Mouse (Mus musculus) cerebellum, postnatal 14 days (tissue): ENCODE measurements around the gene Tmem136.

Source experiments
- DNase-seq, 2 experiments: peaks; one replicate each; pipeline ENCODE4 v3.0.0; 2021; ENCODE audit warnings: mixed read lengths in 2 of 2

The Tmem136 gene

DNA sequence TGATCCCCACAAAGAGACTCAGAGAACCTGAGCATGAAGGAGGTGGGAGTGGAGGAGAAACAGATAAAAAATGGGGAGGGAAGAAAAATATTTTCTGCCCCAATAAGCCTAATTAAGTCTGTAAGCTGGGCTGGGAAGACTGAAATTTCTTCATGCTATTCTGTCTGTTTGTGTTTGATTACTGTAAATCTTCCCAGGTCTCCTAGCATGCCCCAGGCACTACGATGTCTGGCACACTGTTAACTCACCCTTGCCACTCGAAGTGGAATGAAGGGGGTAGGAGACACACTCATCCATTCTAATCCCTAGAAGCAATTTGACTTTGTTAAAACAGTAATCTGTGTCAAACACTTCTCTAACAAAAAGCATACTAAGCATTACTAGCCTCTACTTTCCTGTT lies 44.6 kb downstream of the Tmem136 start:
- DNase-seq, result no peak

DNA sequence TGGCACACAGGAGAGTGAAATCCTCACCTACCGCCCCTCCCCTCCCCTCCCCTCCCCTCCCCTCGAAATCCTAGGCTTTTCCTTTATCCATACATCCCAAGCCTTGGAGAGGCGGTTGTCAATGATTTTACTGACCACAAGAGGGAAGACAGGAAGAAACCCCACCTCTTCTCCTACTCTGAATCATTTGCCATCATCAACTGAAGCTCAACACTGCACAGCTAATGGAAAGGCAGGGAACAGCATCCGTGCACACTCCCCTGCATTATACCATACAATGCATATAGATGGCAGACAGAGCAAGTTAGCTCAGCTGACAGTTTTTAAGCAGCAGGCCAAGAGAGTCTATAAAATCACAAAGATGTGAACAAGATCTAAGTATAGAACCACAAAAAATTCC lies 45.2 kb downstream of the Tmem136 start:
- no peak for DNase-seq

DNA sequence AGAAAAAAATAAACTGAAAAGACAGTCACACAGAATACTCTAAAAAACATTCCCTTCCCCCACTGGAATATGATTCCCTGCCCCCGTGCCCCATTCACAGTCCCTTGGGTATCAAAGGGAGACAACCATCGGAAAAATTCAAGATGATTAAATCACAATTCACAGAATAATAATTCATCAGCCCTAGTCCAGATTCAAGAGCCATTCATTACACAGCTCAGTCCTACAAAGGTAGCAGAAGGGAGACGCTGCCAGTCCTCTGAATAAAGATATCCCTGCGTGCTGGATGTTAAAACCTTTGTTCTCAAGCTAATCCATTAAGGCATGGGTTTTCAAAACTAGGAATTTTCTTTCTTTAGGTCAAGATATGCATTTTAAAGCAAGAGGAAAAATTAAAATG lies 45.8 kb downstream of the Tmem136 start:
- no peak for DNase-seq

DNA sequence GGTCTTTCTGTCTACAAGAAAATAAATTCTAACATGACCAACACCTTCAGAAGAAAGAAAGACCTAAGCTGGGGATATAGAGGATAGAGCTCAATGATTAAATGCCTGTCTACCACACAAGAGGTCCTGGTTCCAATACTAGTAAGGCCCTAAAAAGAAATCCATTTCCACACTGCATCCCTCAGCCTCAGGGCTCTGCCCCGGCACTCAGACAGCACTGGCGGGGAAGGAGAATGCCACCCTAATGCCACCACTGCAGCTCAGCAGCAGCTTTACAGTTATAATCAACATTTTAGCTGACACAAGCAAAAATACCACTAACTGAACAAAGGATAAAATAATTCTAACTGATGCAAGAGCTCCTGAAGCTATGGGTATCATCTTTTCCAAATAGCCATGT lies 46.2 kb downstream of the Tmem136 start:
- no peak for DNase-seq

DNA sequence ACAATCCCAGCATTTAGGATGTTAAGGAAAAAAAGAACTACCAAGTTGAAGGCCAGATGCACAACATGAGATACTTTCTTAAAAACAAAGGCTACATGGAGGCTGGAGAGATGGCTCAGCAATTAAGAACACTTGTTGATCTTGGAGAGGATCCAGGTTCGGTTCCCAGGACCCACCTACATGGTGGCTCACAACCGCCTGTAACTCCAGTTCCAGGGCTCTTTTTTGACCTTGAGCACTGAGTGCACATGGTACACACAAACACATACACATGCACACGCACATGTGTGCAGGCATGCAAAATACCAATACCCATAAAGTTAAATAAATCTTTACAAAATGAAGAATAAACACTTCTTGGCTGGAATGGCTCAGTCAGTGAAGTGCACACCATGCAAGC lies 48.5 kb downstream of the Tmem136 start:
- DNase-seq, result no peak

DNA sequence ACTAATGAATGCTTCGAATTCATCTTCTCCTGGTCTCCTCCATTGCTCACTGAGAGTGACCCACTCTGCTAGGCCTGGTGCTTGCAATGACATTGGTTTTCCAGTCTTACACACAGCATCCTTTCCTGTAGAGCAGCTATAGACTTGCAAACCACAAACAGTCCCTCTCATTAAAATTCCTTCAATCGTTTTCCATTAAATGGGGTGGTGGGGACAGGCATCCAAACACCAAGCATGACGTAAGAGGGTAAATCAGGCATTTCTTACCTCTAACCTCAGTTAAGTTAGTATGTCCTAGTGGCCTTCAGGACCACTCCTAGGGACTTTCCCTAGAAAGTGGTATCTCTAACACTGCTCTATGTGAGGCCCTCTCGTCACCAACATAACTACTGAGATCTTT lies 51.1 kb downstream of the Tmem136 start:
- DNase-seq, result no peak

DNA sequence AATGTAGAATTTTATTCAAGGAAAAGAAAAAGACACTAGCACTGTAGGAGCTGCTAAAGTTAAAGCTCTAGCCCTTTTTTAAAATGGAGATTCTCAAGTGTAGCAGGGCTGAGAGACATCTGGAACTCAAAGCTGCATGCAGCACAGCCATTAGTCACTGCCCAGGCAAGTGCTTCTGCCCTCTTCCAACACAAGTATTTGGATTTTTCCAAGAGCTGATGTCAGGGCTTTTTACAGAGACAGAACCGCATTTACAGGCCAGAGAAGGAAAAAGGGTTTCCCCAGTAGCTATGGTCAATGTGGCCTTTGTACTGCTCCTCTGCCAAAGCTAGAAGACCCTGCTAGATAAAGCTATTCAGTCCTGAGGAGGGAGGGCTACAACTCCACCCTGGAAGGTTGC lies 54.8 kb downstream of the Tmem136 start:
- no peak for DNase-seq
